Mouse (Mus musculus): ENCODE measurements around the gene Mef2c.

- TF ChIP-seq RCOR1 (IDR thresholded peaks at IDR 0.05; ENCODE audit: low read depth, low read length) (no peak), EP300 (IDR thresholded peaks at IDR 0.05; ENCODE audit: low read depth in 1 of 2, low read length in 2 of 2) (no peak), CTCF (IDR thresholded peaks at IDR 0.05 in 2 of 3, conservative IDR thresholded peaks at IDR 0.05 in 1 of 3; ENCODE audit: control insufficient read depth in 1 of 3, insufficient read depth in 1 of 3, low read depth in 2 of 3, low read length in 3 of 3, poor library complexity in 1 of 3, severe bottlenecking in 1 of 3) (no peak), TAL1 (IDR thresholded peaks at IDR 0.05; ENCODE audit: low read length) (no peak), MEF2A (IDR thresholded peaks at IDR 0.05; ENCODE audit: extremely low read depth, insufficient replicate concordance, low read depth, low read length, poor library complexity, severe bottlenecking) (no peak)
These were observed 162.3 kb downstream of the Mef2c start for GRCm38 (mm10) chr13:83666179-83666578.
